Mouse (Mus musculus) left cerebral cortex, postnatal 25 days (tissue): ENCODE measurements around the gene Dnase2b. TPM values are rescaled to one million over a fixed set of nuclear protein-coding genes. Genes with fewer than 3 reads are reported as not detected.
A peak's percentile ranks its signal among the peaks of the same experiment; 100 is the strongest.

Experiments
- DNase-seq, 2 experiments: peaks; one replicate each; pipeline ENCODE4 v3.0.0; 2022; ENCODE audit warnings: low spot score in 2 of 2, mixed read lengths in 1 of 2
- intact Hi-C: fragments of 180-260 bp; cut with DNase I; formaldehyde crosslinking; loops from one replicate; pipeline ENCODE4 v1.15.1; 2025
- total RNA-seq, 2 experiments: library from RNA; stranded (reverse); gene quantifications; 2 replicates each; pipeline ENCODE4 v1.2.3; 2021

Gene Dnase2b
- total RNA-seq, result not detected

GRCm38 (mm10) chr3:146615496-146615895, at the start of gene Dnase2b:
Gene Dnase2b (minus strand): TSS chr3:146615596.
- intact Hi-C loops, result no loop called here
- no peak for DNase-seq

GRCm38 (mm10) chr3:146661907-146662306, 46.5 kb upstream of the Dnase2b start:
- no peak for DNase-seq
- intact Hi-C loops, result no loop called here

- DNase-seq, result peak in 1 of 2 experiments; percentile 17
- intact Hi-C loops, result no loop called here
Observed at GRCm38 (mm10) chr3:146661001-146661400, 45.6 kb upstream of the Dnase2b start.

GRCm38 (mm10) chr3:146659321-146659720, 43.9 kb upstream of the Dnase2b start:
- intact Hi-C loops, result no loop called here
- no peak for DNase-seq

- intact Hi-C loops, result no loop called here
Observed at GRCm38 (mm10) chr3:146658061-146658639, 42.8 kb upstream of the Dnase2b start.

GRCm38 (mm10) chr3:146657433-146657832, 42.0 kb upstream of the Dnase2b start:
- intact Hi-C loops, result no loop called here

More at GRCm38 (mm10) chr3:146658061-146658639, 42.8 kb upstream of the Dnase2b start:
- DNase-seq, result no peak

GRCm38 (mm10) chr3:146655111-146655577, 39.7 kb upstream of the Dnase2b start:
- intact Hi-C loops, result no loop called here
- no peak for DNase-seq

More at GRCm38 (mm10) chr3:146657433-146657832, 42.0 kb upstream of the Dnase2b start:
- no peak for DNase-seq

GRCm38 (mm10) chr3:146653692-146654091, 38.3 kb upstream of the Dnase2b start:
- intact Hi-C loops, result no loop called here
- DNase-seq, result no peak

- intact Hi-C loops, result no loop called here
- no peak for DNase-seq
Observed at GRCm38 (mm10) chr3:146652431-146652830, 37.0 kb upstream of the Dnase2b start.

GRCm38 (mm10) chr3:146651217-146651616, 35.8 kb upstream of the Dnase2b start, which contains the start of gene 4930503B20Rik:
Gene 4930503B20Rik (minus strand): TSS chr3:146651317.
- intact Hi-C loops, result no loop called here

GRCm38 (mm10) chr3:146650716-146651115, 35.3 kb upstream of the Dnase2b start:
- intact Hi-C loops, result no loop called here
- no peak for DNase-seq

More at GRCm38 (mm10) chr3:146651217-146651616, 35.8 kb upstream of the Dnase2b start, which contains the start of gene 4930503B20Rik:
- DNase-seq, result no peak

GRCm38 (mm10) chr3:146649311-146649894, 34.0 kb upstream of the Dnase2b start:
- no peak for DNase-seq
- intact Hi-C loops, result no loop called here

- intact Hi-C loops, result no loop called here
Observed at GRCm38 (mm10) chr3:146641818-146642427, 26.5 kb upstream of the Dnase2b start.

GRCm38 (mm10) chr3:146632506-146632905, 17.1 kb upstream of the Dnase2b start:
- no peak for DNase-seq
- intact Hi-C loops, result no loop called here

More at GRCm38 (mm10) chr3:146641818-146642427, 26.5 kb upstream of the Dnase2b start:
- DNase-seq, result no peak

GRCm38 (mm10) chr3:146628227-146628982, 13.0 kb upstream of the Dnase2b start:
- intact Hi-C loops, result no loop called here
- DNase-seq, result no peak

- DNase-seq, result peak; percentile 31 to 83
- intact Hi-C loops, result loop anchor here (1.0 kb wide), 1 partner anchor 86 kb away; no protein-coding TSS in a partner anchor
Observed at GRCm38 (mm10) chr3:146625766-146626165, 10.4 kb upstream of the Dnase2b start.

GRCm38 (mm10) chr3:146621966-146622365, 6.6 kb upstream of the Dnase2b start:
- DNase-seq, result peak; percentile 37 to 92
- intact Hi-C loops, result loop anchor here (1.0 to 5.0 kb wide), 5 partner anchors 57 to 275 kb away; no protein-coding TSS in a partner anchor

GRCm38 (mm10) chr3:146620555-146621249, 5.3 kb upstream of the Dnase2b start:
- intact Hi-C loops, result loop anchor here (1.0 to 5.0 kb wide), 5 partner anchors 22 to 273 kb away; no protein-coding TSS in a partner anchor
- peak; percentile 86 to 97 for DNase-seq

- intact Hi-C loops, result loop anchor here (1.0 to 5.0 kb wide), 5 partner anchors 22 to 273 kb away; no protein-coding TSS in a partner anchor
- DNase-seq, result peak; percentile 59 to 92
Observed at GRCm38 (mm10) chr3:146620101-146620500, 4.7 kb upstream of the Dnase2b start.
